Mouse (Mus musculus) skeletal muscle tissue, postnatal 0 days (tissue): ENCODE measurements around the gene Dclre1c. TPM values are rescaled to one million over a fixed set of nuclear protein-coding genes. Genes with fewer than 3 reads are reported as not detected.

ENCODE experiments used
- polyA plus RNA-seq: library from polyadenylated mRNA; unstranded; fragments of >200 nt; fragmentation: Nextera tagmentation; extraction: Ambion mirVana; gene quantifications from 2 replicates; pipeline ENCODE4 v1.2.1, GENCODE M21; 2015

Gene Dclre1c
- 2.7 and 3.2 TPM in 2 replicates for polyA plus RNA-seq

DNA sequence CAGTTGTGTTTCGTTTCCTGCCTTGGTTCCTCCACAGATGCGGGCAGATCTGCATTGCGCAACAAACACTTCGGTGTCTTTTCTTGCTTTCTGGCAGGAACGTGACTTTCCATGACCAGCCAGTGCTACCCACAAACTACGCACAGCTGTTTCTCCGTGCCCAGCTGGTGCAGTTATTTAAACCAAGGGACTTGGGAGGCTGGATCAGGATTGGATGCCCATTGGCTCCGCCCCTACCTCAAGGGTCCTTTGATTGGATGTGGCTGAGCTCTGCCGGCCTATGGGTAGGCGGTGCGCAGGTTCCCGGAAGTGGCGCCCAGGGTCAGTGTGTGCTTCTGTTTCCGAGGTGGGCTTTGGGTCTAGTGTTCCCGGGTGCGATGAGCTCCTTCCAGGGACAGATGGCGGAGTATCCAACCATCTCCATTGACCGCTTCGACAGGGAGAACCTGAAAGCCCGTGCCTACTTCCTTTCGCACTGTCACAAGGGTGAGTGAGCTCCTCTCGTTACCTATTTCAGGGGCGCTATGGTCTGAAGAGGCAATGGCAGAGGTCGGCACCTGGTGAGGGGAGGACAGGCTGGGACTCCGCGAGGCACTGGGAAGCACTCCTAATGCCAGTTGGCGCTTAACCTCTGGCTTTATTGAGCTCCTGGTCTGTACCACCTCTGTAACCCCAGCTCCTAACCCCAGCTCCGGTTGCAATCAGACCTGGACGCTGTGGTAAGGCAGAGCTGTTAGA is at the start of gene Dclre1c:
Gene Dclre1c (plus strand): TSS at position 291 of the 738 bp plus-strand sequence.

DNA sequence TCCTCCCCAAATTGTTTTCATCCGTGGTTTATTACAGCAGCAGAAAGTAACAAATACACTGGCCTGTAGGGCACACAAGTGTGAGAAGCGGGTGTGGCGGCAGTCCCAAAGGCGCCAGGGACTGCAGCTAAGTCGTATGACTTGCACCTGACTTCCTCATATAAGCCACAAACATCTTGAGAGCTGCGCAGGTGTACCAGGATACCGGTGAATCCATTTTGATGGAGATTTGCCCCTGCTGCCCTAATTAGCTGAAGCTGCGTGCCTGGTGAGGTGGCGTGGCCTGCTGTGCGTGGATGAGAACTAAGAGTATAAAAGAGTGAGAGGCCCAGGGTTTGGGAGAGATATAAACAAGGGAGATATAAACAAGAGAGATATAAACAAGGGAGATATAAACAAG is 26.8 kb upstream of the Dclre1c start, which contains the start of gene Olah:
Gene Olah (minus strand): TSS at position 101 of the 400 bp plus-strand sequence.

DNA sequence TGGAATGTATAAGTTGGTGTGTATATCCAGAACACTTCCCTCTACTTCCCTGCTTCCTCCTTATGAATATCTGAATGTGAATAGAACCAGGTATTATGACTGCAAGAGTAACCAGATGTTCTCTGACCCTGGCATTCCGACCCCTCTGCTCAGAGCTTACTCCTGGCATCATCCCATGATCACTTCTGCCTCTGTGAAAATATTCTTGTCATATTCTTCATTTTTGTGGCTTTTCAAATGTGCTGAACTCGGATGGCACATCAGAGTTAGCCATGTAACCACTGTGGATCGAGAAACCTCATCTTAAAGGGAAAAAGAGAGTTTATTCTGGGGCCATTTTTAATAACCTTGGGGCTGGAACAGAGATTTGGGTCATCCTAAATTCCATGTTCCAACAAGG is 1.4 kb upstream of the Dclre1c start, which contains the start of gene Meig1:
Gene Meig1 (minus strand): TSS at position 101 of the 400 bp plus-strand sequence.

DNA sequence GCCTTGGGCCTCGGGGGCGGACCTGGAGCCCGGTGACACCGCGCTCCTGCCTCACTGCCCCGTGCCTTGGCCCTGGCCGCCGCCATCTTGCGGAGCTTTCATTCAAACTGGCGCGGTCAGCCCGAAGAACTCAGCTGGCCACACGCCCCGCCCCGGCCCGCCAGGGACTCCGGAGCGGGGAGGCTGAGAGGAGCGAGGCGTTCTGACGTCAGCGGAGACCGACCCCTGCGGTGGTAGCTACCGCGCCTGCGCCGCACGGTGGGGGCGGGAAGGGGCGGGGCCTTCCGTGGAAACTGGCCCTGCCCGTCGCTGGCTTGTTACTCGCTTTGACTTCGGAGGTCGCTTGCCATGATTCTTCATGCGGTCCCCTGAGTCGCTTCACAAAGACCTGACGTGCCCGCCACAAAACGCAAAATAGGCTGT is 50.9 kb downstream of the Dclre1c start, which contains the start of gene Suv39h2:
Gene Suv39h2 (minus strand): TSS at position 171 of the 423 bp plus-strand sequence.

DNA sequence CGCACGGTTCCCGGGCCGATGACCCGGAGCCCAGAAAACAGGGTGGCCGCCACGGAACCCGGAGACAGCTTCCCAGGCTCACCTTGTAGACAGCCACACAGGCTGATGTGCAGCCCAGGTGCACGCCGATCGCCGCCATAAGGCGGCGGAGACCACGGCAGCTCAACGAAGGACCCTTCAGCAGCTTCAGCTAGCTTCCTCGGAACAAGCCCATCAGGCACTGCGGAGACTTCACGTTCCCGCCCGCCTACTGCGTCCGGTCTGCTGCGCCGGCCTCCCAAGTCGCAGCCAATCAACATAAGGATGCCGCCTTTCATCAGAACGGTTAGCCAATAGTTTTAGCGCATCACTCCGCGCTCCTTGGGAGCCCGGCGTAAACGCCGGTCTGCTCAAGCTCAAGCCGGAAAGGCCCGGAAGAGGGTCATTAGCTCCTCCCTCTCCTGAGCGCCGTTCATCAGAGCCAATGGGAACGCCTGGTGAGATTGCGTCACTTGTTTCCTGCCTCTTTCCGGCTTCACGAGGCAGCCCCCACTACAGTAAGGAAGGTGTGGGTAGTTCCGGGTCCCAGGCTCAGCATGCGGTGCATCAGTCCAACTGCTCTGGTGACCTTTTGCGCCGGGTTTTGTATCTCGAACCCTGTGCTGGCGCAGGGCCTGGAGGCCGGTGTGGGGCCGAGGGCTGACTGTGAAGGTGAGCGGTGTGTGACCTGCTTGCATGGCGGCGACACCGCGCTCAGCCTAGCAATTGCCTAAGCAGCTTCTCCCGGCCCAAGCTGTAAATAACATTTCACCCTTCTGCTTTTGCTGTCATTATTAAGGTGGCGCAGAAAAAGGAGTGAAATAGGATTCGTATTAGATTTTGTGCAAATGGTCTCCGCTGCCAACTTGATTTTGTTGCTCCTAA is 88.9 kb downstream of the Dclre1c start, which contains the start of the genes Gm45902, Hspa14 and Cdnf:
Gene Gm45902 (minus strand): TSS at position 239 of the 903 bp plus-strand sequence.
Gene Hspa14 (minus strand): TSS at position 263 of the 903 bp plus-strand sequence.
Gene Cdnf (plus strand): TSS at position 479 of the 903 bp plus-strand sequence.

Other genes with a start within 250 kb of the Dclre1c start
- gene Nmt2, start 139.9 kb upstream of the Dclre1c start, polyA plus RNA-seq: 11.8 and 12.3 TPM in 2 replicates
- 11.2 and 11.4 TPM in 2 replicates for gene Rpp38, start 91.5 kb upstream of the Dclre1c start, polyA plus RNA-seq
- 1.3 and 1.7 TPM in 2 replicates for gene Acbd7, start 88.0 kb upstream of the Dclre1c start, polyA plus RNA-seq
- gene Olah, start 26.9 kb upstream of the Dclre1c start, polyA plus RNA-seq: not detected in 2 replicates
- 0.39 TPM in 1 of 2 replicates, not detected in the other for gene Meig1, start 1.5 kb upstream of the Dclre1c start, polyA plus RNA-seq
- gene Suv39h2, start 50.9 kb downstream of the Dclre1c start, polyA plus RNA-seq: 1.9 and 2.0 TPM in 2 replicates
- 1.4 and 1.5 TPM in 2 replicates for gene Gm45902, start 88.7 kb downstream of the Dclre1c start, polyA plus RNA-seq
- 31.2 and 34.1 TPM in 2 replicates for gene Hspa14, start 88.7 kb downstream of the Dclre1c start, polyA plus RNA-seq
- 1.9 and 2.2 TPM in 2 replicates for gene Cdnf, start 88.9 kb downstream of the Dclre1c start, polyA plus RNA-seq
- gene Fam107b, start 146.4 kb downstream of the Dclre1c start, polyA plus RNA-seq: 9.0 and 10.6 TPM in 2 replicates